Comparison of ENCODE assay signal across 8 mouse cellular contexts in genomic region chr1:86586992-86587391, GRCm38 (mm10). TPM values are rescaled to one million over a fixed set of nuclear protein-coding genes. Genes with fewer than 3 reads are reported as not detected.
A peak's percentile ranks its signal among the peaks of the same experiment; 100 is the strongest.
DNase-seq lines count a peak whose midpoint lies in the region; ATAC-seq lines count a peak whose summit lies in the region.

No protein-coding gene starts in this region.

- peaks cover 69% of the 10 kb centered on the region for H3K79me2 ChIP-seq in macrophage (ENCODE audit: inconsistent target)

- peak; percentile 23 for ATAC-seq in hindbrain, embryonic 15.5 days (ENCODE audit: low FRiP score, low read depth)

- peaks cover 12% of the 10 kb centered on the region; the same call in 1 of the 2 replicates for H3K36me3 ChIP-seq in hindbrain, embryonic 15.5 days
- H3K36me3 ChIP-seq in macrophage (ENCODE audit: inconsistent target) = peaks cover 14% of the 10 kb centered on the region; the same call in 1 of the 2 replicates

- H3K4me1 ChIP-seq in hindbrain, embryonic 15.5 days (replicated peaks) = peaks cover 19% of the 10 kb centered on the region

- H3K9ac ChIP-seq in hindbrain, embryonic 15.5 days = peak overlapping the region; percentile 93

- peak overlapping the region; percentile 91 for H3K4me3 ChIP-seq in hindbrain, embryonic 15.5 days
- H3K4me3 ChIP-seq in macrophage (ENCODE audit: inconsistent target) = peak overlapping the region; percentile 92

- under 1% methylated on average over 26 of the region's 26 CpGs for WGBS in hindbrain, embryonic 15.5 days
- WGBS in macrophage (ENCODE audit: missing documents) = 1% methylated on average over 26 of the region's 26 CpGs

- H3K4me2 ChIP-seq in hindbrain, embryonic 15.5 days = peak overlapping the region; percentile 60

- H3K27ac ChIP-seq in hindbrain, embryonic 15.5 days (replicated peaks) = peak overlapping the region; percentile 72
- H3K27ac ChIP-seq in macrophage = peak overlapping the region; percentile 34; the same call in 1 of the 2 replicates

- DNase-seq in R1 (ENCODE audit: low read depth, low spot score) = peak; percentile 90
- peak; percentile 81 to 84 for DNase-seq in cerebellum, postnatal 36 days
- peak; percentile 77 to 84 for DNase-seq in frontal cortex, postnatal 36 days (ENCODE audit: low spot score in 2 of 2)
- DNase-seq in left cerebral cortex, adult 18-20 months (ENCODE audit: low spot score in 2 of 2) = peak; percentile 81 to 85
- DNase-seq in right cerebral cortex, adult 18-20 months = peak; percentile 83
- peak; percentile 49 for DNase-seq in urinary bladder, postnatal 10 days (ENCODE audit: low spot score)

- H3K27me3 ChIP-seq in hindbrain, embryonic 15.5 days = no peaks in the 10 kb centered on the region

- no peaks in the 10 kb centered on the region for H3K9me3 ChIP-seq in hindbrain, embryonic 15.5 days

RNA-seq across cellular contexts. Expression of gene Cops7b, which starts 4.3 kb away (rescaled TPM):
- polyA plus RNA-seq in hindbrain, embryonic 15.5 days (2015; fragmentation: Nextera tagmentation; extraction: Ambion mirVana) = 56.5 and 63.9 TPM in 2 replicates
- total RNA-seq in left cerebral cortex, adult 18-20 months (2021) = 10 to 100 TPM; 24.1 to 24.2 TPM
- 10 to 100 TPM in 15 of 26 experiments, 1 to 10 TPM in 11; 2.2 to 30.2 (median 12.3) TPM for total RNA-seq in macrophage (2018; cell fraction: chromatin; rRNA removed)
- total RNA-seq in macrophage (2018; cell fraction: cytosol; rRNA removed) = 10 to 100 TPM in 20 of 26 experiments, 1 to 10 TPM in 6; 6.6 to 13.9 (median 11.8) TPM
- 10 to 100 TPM in 16 of 26 experiments, 1 to 10 TPM in 10; 2.6 to 36.4 (median 11.5) TPM for total RNA-seq in macrophage (2018; cell fraction: nucleus; rRNA removed)
- polyA plus RNA-seq in macrophage (2018) = 8.6 to 14.1 TPM (median 11.7 TPM) in 3 replicates

RNA-seq across cellular contexts. Expression of gene Pde6d, which starts 4.6 kb away (rescaled TPM):
- polyA plus RNA-seq in hindbrain, embryonic 15.5 days (2015; fragmentation: Nextera tagmentation; extraction: Ambion mirVana) = 115 and 122 TPM in 2 replicates
- 10 to 100 TPM; 50.6 to 51.6 TPM for total RNA-seq in left cerebral cortex, adult 18-20 months (2021)
- total RNA-seq in macrophage (2018; cell fraction: chromatin; rRNA removed) = 10 to 100 TPM in 14 of 26 experiments, 1 to 10 TPM in 12; 2.7 to 19.5 (median 12.7) TPM
- 10 to 100 TPM; 20.8 to 44.6 (median 37.1) TPM for total RNA-seq in macrophage (2018; cell fraction: cytosol; rRNA removed)
- 10 to 100 TPM in 19 of 26 experiments, 1 to 10 TPM in 7; 6.1 to 23.5 (median 14.7) TPM for total RNA-seq in macrophage (2018; cell fraction: nucleus; rRNA removed)
- 23.4 to 36.5 TPM (median 31.5 TPM) in 3 replicates for polyA plus RNA-seq in macrophage (2018)

Comparison
In these comparisons a context has a peak if more than half of its experiments do, and no peak if none do; other contexts are left out.
1. Peak in every context shown above with its lines: DNase-seq, ATAC-seq, H3K4me3 ChIP-seq and H3K27ac ChIP-seq.